Mouse (Mus musculus) urinary bladder, postnatal 36 days (tissue): ENCODE data around the gene Krt1.

ENCODE experiments used
- DNase-seq, 2 experiments: peaks; one replicate each; pipeline ENCODE4 v3.0.0; 2022; ENCODE audit warnings: low spot score in 2 of 2, mixed read lengths in 1 of 2

The Krt1 gene

GRCm38 (mm10) chr15:101803052-101803822 is 47.4 kb downstream of the Krt1 start:
- DNase-seq, result no peak

DNA sequence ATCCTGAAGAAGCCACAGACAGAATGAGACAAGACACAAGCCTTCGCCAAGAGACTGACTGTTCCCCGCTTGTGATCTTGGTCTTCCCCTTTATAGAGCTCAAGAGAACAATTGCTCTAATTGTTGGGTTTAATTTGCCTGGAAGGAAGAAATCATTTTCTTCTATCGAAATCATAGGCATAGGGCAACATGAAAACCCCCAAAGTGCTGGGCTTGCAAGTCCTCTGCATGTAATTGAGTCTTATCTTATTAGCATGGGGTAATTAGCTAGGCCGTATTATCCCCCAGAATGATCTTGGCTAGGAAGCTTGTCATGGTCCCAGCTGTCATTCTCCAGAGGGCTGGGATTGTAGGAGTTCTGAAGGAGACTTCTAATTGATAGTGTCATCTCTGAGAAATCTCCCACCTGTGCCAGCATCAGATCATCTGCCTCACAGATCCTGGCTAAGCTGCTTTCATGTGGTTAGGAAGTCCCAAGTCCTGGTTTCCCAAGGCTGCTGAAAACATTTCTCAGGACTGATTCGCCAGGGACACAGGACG is 48.2 kb downstream of the Krt1 start, which contains the start of gene Krt73:
Gene Krt73, minus strand, starts transcription at position 51 of the 540 bp plus-strand sequence.
- no peak for DNase-seq
